Mouse (Mus musculus): ENCODE data around the gene 4930469K13Rik. TPM values are rescaled to one million over a fixed set of nuclear protein-coding genes. Genes with fewer than 3 reads are reported as not detected.

4930469K13Rik gene
- polyA plus RNA-seq, 1 experiment from 2014 or later, result not detected

DNA sequence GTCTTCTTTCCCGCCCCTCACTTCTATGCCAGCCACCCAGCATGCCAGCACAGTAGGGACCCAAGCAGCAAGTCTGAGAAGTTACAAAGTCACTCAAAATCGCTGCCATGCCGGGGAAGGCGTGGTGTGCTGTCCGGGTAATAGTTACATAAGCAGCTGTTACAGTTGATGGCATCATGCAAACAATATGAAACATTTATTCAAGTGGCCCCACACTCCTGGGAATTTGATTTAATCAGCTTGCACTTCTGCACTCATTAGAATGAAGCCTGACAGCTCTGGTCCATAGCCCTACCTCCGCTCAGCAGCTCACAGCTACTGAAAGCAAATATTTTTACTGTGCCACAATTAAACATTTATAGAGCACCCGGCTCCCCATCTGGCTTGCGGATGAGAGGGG lies 172.6 kb downstream of the 4930469K13Rik start:
- no peak for DNase-seq (ENCODE audit: low spot score)
- Histone ChIP-seq H3K9ac (ENCODE audit: low read length) (no peak overlapping the region), H3K4me1 (ENCODE audit: control insufficient read depth, insufficient read depth, low read length) (peaks cover 3% of the 10 kb centered on the region; the same call in 1 of the 2 replicates), H3K4me3 (ENCODE audit: low read depth, low read length) (no peak overlapping the region), H3K36me3 (ENCODE audit: control insufficient read depth, insufficient read depth, low read length) (no peaks in the 10 kb centered on the region), H3K27me3 (replicated peaks; ENCODE audit: control insufficient read depth, insufficient read depth, low read length) (no peaks in the 10 kb centered on the region), H3K4me2 (ENCODE audit: low read length) (no peak overlapping the region), H3K9me3 (replicated peaks; ENCODE audit: control insufficient read depth, low read length) (no peaks in the 10 kb centered on the region), H3K27ac (ENCODE audit: low read depth, low read length) (no peak overlapping the region)
- ATAC-seq, result no peak
- WGBS, result 68% methylated on average over 8 of the region's 8 CpGs

Other genes with a start within 250 kb of the 4930469K13Rik start
- 0.09 and 0.22 TPM in 2 replicates for gene Kcnmb1, start 135.5 kb downstream of the 4930469K13Rik start, polyA plus RNA-seq (2014; fragmentation: Nextera tagmentation; extraction: Ambion mirVana)
- gene Kcnip1, start 105.4 kb downstream of the 4930469K13Rik start, polyA plus RNA-seq (2014; fragmentation: Nextera tagmentation; extraction: Ambion mirVana), result 55.1 and 55.7 TPM in 2 replicates
- 2.2 and 2.8 TPM in 2 replicates for gene Lcp2, start 51.6 kb downstream of the 4930469K13Rik start, polyA plus RNA-seq (2014; fragmentation: Nextera tagmentation; extraction: Ambion mirVana)
- not detected in 2 replicates for gene Foxi1, start 109.5 kb upstream of the 4930469K13Rik start, polyA plus RNA-seq (2014; fragmentation: Nextera tagmentation; extraction: Ambion mirVana)
- 1.4 and 1.6 TPM in 2 replicates for gene Fam196b, start 216.3 kb upstream of the 4930469K13Rik start, polyA plus RNA-seq (2014; fragmentation: Nextera tagmentation; extraction: Ambion mirVana)